Mouse (Mus musculus) cortical plate, adult 2 months (tissue): ENCODE measurements around the gene Clec14a. TPM values are rescaled to one million over a fixed set of nuclear protein-coding genes. Genes with fewer than 3 reads are reported as not detected.
"Not testable (repeated sequence)": the region's sequence is repeated elsewhere in the genome, so short reads cannot be mapped to it uniquely, and the experiment has no call there.

Experiments used
- H3K27ac ChIP-seq: fragments of 200-500 bp; 2 replicates; pipeline ENCODE4 v1.5.1; 2012; ENCODE audit warnings: low read length, control low read depth, inconsistent platforms; ENCODE audit not compliant: insufficient read depth
- H3K4me1 ChIP-seq: fragments of 200-500 bp; 2 replicates; pipeline ENCODE4 v1.6.1; 2011; ENCODE audit warnings: low read length; ENCODE audit not compliant: control insufficient read depth, insufficient read depth
- H3K4me3 ChIP-seq: fragments of 200-500 bp; 2 replicates; pipeline ENCODE4 v1.5.1; 2011; ENCODE audit warnings: mild to moderate bottlenecking, low read length, control low read depth; ENCODE audit not compliant: insufficient read depth
- CTCF ChIP-seq: fragments of 200-500 bp; IDR thresholded peaks from 2 replicates; pipeline ENCODE4 v1.5.1; 2011; ENCODE audit warnings: mild to moderate bottlenecking, control low read depth, low read length; ENCODE audit not compliant: insufficient read depth; ENCODE audit errors: extremely low read depth
- POLR2A ChIP-seq: fragments of 200-500 bp; IDR thresholded peaks from 2 replicates; pipeline ENCODE4 v1.6.1; 2011; ENCODE audit warnings: mild to moderate bottlenecking, low read length, control low read depth; ENCODE audit not compliant: insufficient read depth; ENCODE audit errors: extremely low read depth
- polyA plus RNA-seq: library from polyadenylated mRNA; depleted of rRNA; stranded (reverse); fragments of >200 nt; gene quantifications from 2 replicates; pipeline ENCODE4 v1.2.3, GENCODE M21; 2012; rRNA removed

Gene Clec14a
- polyA plus RNA-seq, result 2.7 and 3.2 TPM in 2 replicates

GRCm38 (mm10) chr12:58268563-58269501 lies at the start of gene Clec14a:
Gene Clec14a (minus strand): TSS chr12:58269290.
- TF ChIP-seq CTCF, result no peak
- TF ChIP-seq POLR2A, result no peak
- H3K27ac ChIP-seq, result peak within 1 kb of the TSS; percentile 63
- H3K4me1 ChIP-seq, result no peaks in the 10 kb centered on the region
- peak within 1 kb of the TSS; percentile 44 for H3K4me3 ChIP-seq

- no peak for TF ChIP-seq CTCF
- TF ChIP-seq POLR2A, result no peak
- Histone ChIP-seq H3K4me3 (no peak overlapping the region), H3K4me1 (no peaks in the 10 kb centered on the region), H3K27ac (no peak overlapping the region)
Measured at GRCm38 (mm10) chr12:58307835-58308234, 38.7 kb upstream of the Clec14a start.

GRCm38 (mm10) chr12:58306402-58306801 lies 37.3 kb upstream of the Clec14a start:
- not testable (repeated sequence) for H3K4me3 ChIP-seq, H3K27ac ChIP-seq, H3K4me1 ChIP-seq

GRCm38 (mm10) chr12:58305567-58305966 lies 36.5 kb upstream of the Clec14a start:
- TF ChIP-seq POLR2A (no peak), CTCF (no peak)
- no peak overlapping the region for H3K27ac ChIP-seq
- H3K4me1 ChIP-seq, result no peaks in the 10 kb centered on the region
- no peak overlapping the region for H3K4me3 ChIP-seq

GRCm38 (mm10) chr12:58296980-58297379 lies 27.9 kb upstream of the Clec14a start:
- TF ChIP-seq POLR2A (no peak), CTCF (no peak)
- Histone ChIP-seq H3K4me3 (no peak overlapping the region), H3K27ac (no peak overlapping the region), H3K4me1 (no peaks in the 10 kb centered on the region)

GRCm38 (mm10) chr12:58285912-58286311 lies 16.8 kb upstream of the Clec14a start:
- Histone ChIP-seq H3K4me3 (no peak overlapping the region), H3K4me1 (no peaks in the 10 kb centered on the region), H3K27ac (no peak overlapping the region)
- TF ChIP-seq CTCF, result no peak
- no peak for TF ChIP-seq POLR2A

- Histone ChIP-seq H3K4me3 (no peak overlapping the region), H3K4me1 (no peaks in the 10 kb centered on the region), H3K27ac (no peak overlapping the region)
- TF ChIP-seq CTCF (no peak), POLR2A (no peak)
Measured at GRCm38 (mm10) chr12:58270520-58270919, 1.4 kb upstream of the Clec14a start.

GRCm38 (mm10) chr12:58269505-58269904 lies 415 bp upstream of the Clec14a start:
- no peak for TF ChIP-seq CTCF
- TF ChIP-seq POLR2A, result no peak
- H3K4me3 ChIP-seq, result no peak overlapping the region
- no peaks in the 10 kb centered on the region for H3K4me1 ChIP-seq
- H3K27ac ChIP-seq, result no peak overlapping the region

- H3K4me1 ChIP-seq, result no peaks in the 10 kb centered on the region
Measured at GRCm38 (mm10) chr12:58268186-58268562, 916 bp downstream of the Clec14a start.

GRCm38 (mm10) chr12:58267779-58268178 lies 1.3 kb downstream of the Clec14a start:
- Histone ChIP-seq H3K4me1 (no peaks in the 10 kb centered on the region), H3K4me3 (peak overlapping the region; percentile 44), H3K27ac (peak overlapping the region; percentile 63; the same call in 1 of the 2 replicates)
- no peak for TF ChIP-seq CTCF
- TF ChIP-seq POLR2A, result no peak

More at GRCm38 (mm10) chr12:58268186-58268562, 916 bp downstream of the Clec14a start:
- TF ChIP-seq CTCF (no peak), POLR2A (no peak)
- Histone ChIP-seq H3K4me3 (peak overlapping the region; percentile 44), H3K27ac (peak overlapping the region; percentile 63)
